Mouse (Mus musculus) CH12.LX (cell line): ENCODE measurements around the gene Mapk13.

Experiments
- CTCF ChIP-seq, 2 experiments: IDR thresholded peaks in 1 of 2; conservative IDR thresholded peaks in 1 of 2; 2 replicates each; pipeline ENCODE4 v1.5.1; 2011 to 2012; ENCODE audit warnings: low read depth in 2 of 2, low read length in 2 of 2, improper control_type of control experiment in 1 of 2, inconsistent platforms in 1 of 2, mild to moderate bottlenecking in 1 of 2, moderate library complexity in 1 of 2
- EP300 ChIP-seq: IDR thresholded peaks from 2 replicates; pipeline ENCODE4 v1.6.1; 2011; ENCODE audit warnings: low read length, improper control_type of control experiment
- IRF4 ChIP-seq: IDR thresholded peaks from 2 replicates; pipeline ENCODE4 v1.6.1; 2014; ENCODE audit warnings: low read depth, mild to moderate bottlenecking, inconsistent platforms, low read length, improper control_type of control experiment
- MAX ChIP-seq: IDR thresholded peaks from 2 replicates; pipeline ENCODE4 v1.6.1; 2011; ENCODE audit warnings: low read length, improper control_type of control experiment
- MAZ ChIP-seq: IDR thresholded peaks from 2 replicates; pipeline ENCODE4 v1.6.1; 2012; ENCODE audit warnings: low read depth, mild to moderate bottlenecking, inconsistent platforms, low read length, improper control_type of control experiment, moderate library complexity
- MXI1 ChIP-seq: IDR thresholded peaks from 2 replicates; pipeline ENCODE4 v1.6.1; 2011; ENCODE audit warnings: mild to moderate bottlenecking, low read depth, low read length, improper control_type of control experiment
- NRF1 ChIP-seq: IDR thresholded peaks from 2 replicates; pipeline ENCODE4 v1.6.1; 2014; ENCODE audit warnings: low read depth, mild to moderate bottlenecking, inconsistent platforms, low read length, improper control_type of control experiment, moderate library complexity
- POLR2A ChIP-seq: IDR thresholded peaks from 2 replicates; pipeline ENCODE4 v1.6.1; 2011; ENCODE audit warnings: low read depth, mild to moderate bottlenecking, improper control_type of control experiment, low read length

DNA sequence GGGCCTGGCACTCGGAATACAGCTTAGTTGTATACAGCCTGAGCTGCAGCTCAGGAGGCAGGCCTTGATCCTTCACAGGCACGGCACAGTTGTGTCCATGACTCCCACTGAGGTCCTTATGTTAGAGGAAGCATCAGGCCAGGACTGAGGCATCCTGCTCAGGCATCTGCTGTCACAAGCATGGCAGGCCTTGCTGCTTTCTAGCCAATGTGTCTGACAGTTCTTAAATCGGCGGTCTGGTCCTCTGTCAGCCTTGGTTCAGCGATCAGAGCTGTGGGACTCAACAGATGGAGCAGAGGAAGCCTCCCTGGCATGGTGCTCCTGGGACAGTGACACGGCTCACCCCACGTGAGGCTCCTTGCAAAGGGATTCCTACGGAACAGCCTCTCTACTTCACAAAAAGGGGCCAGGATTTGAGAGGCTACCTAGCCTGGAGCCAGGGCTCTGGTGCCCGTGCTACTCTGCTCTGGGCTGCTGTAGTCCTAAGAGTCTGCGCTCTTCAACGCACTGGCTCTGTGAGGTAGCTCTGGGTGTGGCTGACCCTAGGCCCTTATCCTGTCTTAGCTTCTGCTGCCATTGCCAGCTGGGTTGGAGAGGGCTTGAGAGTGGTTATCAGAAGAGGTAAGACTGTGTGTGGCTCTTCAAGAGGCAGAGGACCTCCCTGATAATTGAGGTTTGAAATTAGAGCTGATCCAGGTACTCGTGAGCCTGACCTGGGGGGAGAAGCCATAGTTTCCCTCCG lies 54.1 kb downstream of the Mapk13 start:
- TF ChIP-seq CTCF (conservative IDR thresholded peaks at IDR 0.05 in 1 of 2, IDR thresholded peaks at IDR 0.05 in 1 of 2; ENCODE audit: low read depth in 2 of 2, low read length in 2 of 2), result no peak
- TF ChIP-seq IRF4, result no peak
- TF ChIP-seq MAZ, result no peak
- TF ChIP-seq MAX, result no peak
- TF ChIP-seq NRF1, result no peak
- no peak for TF ChIP-seq EP300
- no peak for TF ChIP-seq POLR2A
- no peak for TF ChIP-seq MXI1
